Mouse (Mus musculus) kidney, embryonic 14.5 days (tissue): Measurements from ENCODE around the gene Smox. TPM values are rescaled to one million over a fixed set of nuclear protein-coding genes. Genes with fewer than 3 reads are reported as not detected.

ENCODE experiments used
- ATAC-seq: fragments of 200-750 bp; cut with Nextera tagmentation; 2 replicates; pipeline ENCODE4 v1.8.0; 2017; ENCODE audit warnings: moderate number of reproducible peaks, mild to moderate bottlenecking, moderate TSS enrichment, moderate library complexity; ENCODE audit not compliant: low FRiP score, low TSS enrichment
- H3K27ac ChIP-seq: fragments of 300-500 bp; sonication (generic); 2 replicates; pipeline ENCODE4 v1.5.1; 2014; ENCODE audit warnings: low read depth, mild to moderate bottlenecking, low read length, moderate library complexity, mixed read lengths
- H3K27me3 ChIP-seq: fragments of 300-500 bp; sonication (generic); 2 replicates; pipeline ENCODE4 v1.6.1; 2014; ENCODE audit warnings: mild to moderate bottlenecking, low read length; ENCODE audit not compliant: control insufficient read depth, insufficient read depth
- H3K36me3 ChIP-seq: fragments of 300-500 bp; sonication (generic); 2 replicates; pipeline ENCODE4 v1.6.1; 2014; ENCODE audit warnings: low read length, mixed read lengths; ENCODE audit not compliant: control insufficient read depth, insufficient read depth
- H3K4me1 ChIP-seq: fragments of 300-500 bp; sonication (generic); 2 replicates; pipeline ENCODE4 v1.6.1; 2014; ENCODE audit warnings: low read length, mixed read lengths; ENCODE audit not compliant: control insufficient read depth, insufficient read depth
- H3K4me2 ChIP-seq: fragments of 300-500 bp; sonication (generic); replicated peaks from 2 replicates; pipeline ENCODE4 v1.6.1; 2014; ENCODE audit warnings: low read depth, mild to moderate bottlenecking, low read length
- H3K4me3 ChIP-seq: fragments of 300-500 bp; sonication (generic); 2 replicates; pipeline ENCODE4 v1.5.1; 2014; ENCODE audit warnings: mild to moderate bottlenecking, low read length
- H3K9ac ChIP-seq: fragments of 300-500 bp; sonication (generic); 2 replicates; pipeline ENCODE4 v1.6.1; 2014; ENCODE audit warnings: low read depth, mild to moderate bottlenecking, low read length, moderate library complexity
- H3K9me3 ChIP-seq: fragments of 300-500 bp; sonication (generic); 2 replicates; pipeline ENCODE4 v1.6.1; 2016; ENCODE audit warnings: low read length; ENCODE audit not compliant: control insufficient read depth
- WGBS: fragments of 180-500 bp; shearing (Covaris S2); extraction: QIAGEN DNeasy Blood & Tissue Kit; methylation state at CpG from one replicate; pipeline ENCODE4 v1.1.7; 2014; 5-methylcytosine and 5-hydroxymethylcytosine counted together
- polyA plus RNA-seq: library from polyadenylated mRNA; unstranded; fragments of >200 nt; fragmentation: Nextera tagmentation; extraction: Ambion mirVana; gene quantifications from 2 replicates; pipeline ENCODE4 v1.2.1, GENCODE M21; 2014

The Smox gene
- polyA plus RNA-seq, 1 experiment from 2014 or later, result 29.1 TPM

DNA sequence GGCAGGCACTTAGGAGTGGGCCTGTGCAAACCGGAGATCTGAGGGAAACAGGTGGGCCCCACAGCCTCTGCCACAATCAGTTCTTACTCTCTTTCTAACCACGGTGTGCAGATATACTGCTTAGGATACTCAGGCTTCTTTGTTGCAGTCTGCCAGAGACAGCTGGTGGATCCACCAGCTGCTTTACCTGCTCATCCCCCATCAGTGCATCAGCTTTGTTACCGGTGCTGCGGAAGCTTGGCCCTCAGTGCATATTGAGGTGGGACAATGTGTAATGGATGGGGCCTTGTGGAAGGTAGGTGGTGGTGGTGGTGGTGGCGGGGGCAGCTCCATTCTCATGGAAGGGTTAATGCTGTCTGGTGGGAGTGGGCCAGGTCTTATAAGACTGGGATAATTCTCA, 57.8 kb downstream of the Smox start:
- H3K4me1 ChIP-seq, result 0 out of 2 replicates have a peak, but pooled peaks cover 3% of the 10 kb centered on the region
- H3K27ac ChIP-seq, result no peak overlapping the region
- no peak overlapping the region for H3K9ac ChIP-seq
- 87% methylated on average over 5 of the region's 5 CpGs for WGBS
- no peaks in the 10 kb centered on the region for H3K36me3 ChIP-seq
- no peaks in the 10 kb centered on the region for H3K9me3 ChIP-seq
- no peak overlapping the region for H3K4me3 ChIP-seq
- H3K4me2 ChIP-seq, result no peak overlapping the region
- no peak for ATAC-seq
- H3K27me3 ChIP-seq, result peaks cover 36% of the 10 kb centered on the region

DNA sequence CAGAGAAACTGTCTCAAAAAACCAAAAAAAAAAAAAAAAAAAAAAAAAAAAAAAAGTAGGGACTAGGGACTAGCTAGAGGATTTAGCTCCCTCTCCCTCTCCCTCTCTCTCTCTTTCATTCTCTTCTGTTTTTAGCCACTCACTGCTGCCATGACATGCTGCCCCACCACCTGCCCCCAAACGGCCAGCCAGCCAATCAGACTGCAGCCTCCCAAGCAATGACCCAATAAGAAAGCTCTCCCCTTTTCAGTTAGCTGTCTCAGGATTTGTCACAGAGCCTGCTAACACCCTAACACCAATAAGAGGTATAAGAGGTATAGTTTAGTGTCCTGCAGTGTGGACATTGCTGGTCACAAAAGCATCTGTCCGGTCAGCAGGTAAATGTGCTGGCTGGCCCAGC, 59.2 kb downstream of the Smox start:
- ATAC-seq, result no peak
- no peaks in the 10 kb centered on the region for H3K36me3 ChIP-seq
- no peaks in the 10 kb centered on the region for H3K9me3 ChIP-seq
- 0 out of 2 replicates have a peak, but pooled peaks cover 3% of the 10 kb centered on the region for H3K4me1 ChIP-seq
- H3K27me3 ChIP-seq, result peaks cover 35% of the 10 kb centered on the region
- H3K4me2 ChIP-seq, result no peak overlapping the region
- WGBS, result 74% methylated on average over 2 of the region's 2 CpGs
- H3K4me3 ChIP-seq, result no peak overlapping the region
- H3K9ac ChIP-seq, result no peak overlapping the region
- no peak overlapping the region for H3K27ac ChIP-seq

DNA sequence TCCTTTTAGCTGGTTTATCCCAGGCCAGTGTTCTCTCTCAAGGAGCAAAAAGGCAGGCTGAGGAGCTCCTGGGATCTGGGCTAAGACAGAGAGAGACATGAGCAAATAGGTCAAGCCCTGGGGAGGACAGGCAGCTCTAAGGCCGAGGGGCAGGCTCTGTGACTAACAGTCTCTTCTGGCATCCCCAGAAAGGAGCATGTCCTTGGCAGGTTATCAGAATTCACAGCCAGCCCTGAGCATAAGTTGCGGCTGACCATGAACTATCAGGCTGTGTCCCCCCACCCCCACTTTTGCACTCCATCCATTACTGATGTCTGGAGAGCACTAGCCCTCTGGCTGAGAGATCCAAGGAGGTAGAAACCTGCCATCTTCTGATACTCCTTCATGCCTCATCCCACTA, 59.6 kb downstream of the Smox start:
- H3K4me1 ChIP-seq, result 0 out of 2 replicates have a peak, but pooled peaks cover 2% of the 10 kb centered on the region
- WGBS, result 73% methylated on average over 2 of the region's 2 CpGs
- no peaks in the 10 kb centered on the region for H3K36me3 ChIP-seq
- no peak overlapping the region for H3K4me2 ChIP-seq
- peaks cover 30% of the 10 kb centered on the region for H3K27me3 ChIP-seq
- no peak overlapping the region for H3K4me3 ChIP-seq
- no peak overlapping the region for H3K9ac ChIP-seq
- no peak for ATAC-seq
- H3K27ac ChIP-seq, result no peak overlapping the region
- no peaks in the 10 kb centered on the region for H3K9me3 ChIP-seq

DNA sequence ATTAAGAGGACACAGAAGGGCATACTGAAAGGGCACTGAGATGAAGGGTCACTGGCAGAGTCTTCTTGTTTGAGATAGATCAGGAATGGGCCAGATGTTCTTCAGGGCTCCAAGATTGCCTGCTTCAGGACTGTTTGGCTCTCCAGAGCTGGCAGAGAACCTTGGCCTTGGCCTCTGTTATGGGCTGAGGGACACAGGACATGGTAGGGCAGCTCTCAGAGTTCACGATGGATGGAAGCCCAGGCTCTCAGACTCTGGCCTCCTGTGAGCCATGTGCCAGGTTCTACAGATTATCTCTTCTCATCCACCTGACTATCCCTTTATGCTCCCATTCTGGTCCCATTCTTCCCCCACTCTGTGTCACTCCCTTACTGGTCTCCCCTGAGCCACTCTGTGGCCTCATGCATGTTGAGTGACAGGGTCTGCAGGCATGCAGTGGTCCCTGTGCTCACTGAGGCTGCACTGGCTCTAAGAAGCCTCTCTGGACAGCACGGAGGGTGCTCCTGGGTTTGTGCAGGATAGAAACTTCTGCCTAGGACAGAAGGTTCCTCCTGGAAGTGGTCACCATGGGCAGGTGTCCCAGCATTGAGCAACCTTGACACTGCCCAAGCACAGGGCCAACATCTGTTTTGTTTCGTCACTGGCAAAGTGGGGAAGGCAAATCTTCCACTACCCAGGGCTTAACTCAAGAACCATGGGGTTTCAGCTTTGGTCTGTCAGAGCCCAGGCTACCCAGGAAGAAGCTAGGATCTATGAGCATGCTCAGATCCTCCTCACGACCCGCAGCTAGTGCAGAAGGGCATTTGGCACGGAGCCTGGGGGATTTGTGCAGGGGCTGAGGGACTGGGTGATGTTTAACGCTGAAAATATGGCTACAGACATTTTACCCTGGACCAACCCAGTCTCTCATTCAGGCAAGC, 60.7 kb downstream of the Smox start:
- Histone ChIP-seq H3K4me1 (no peaks in the 10 kb centered on the region), H3K27ac (no peak overlapping the region), H3K9me3 (no peaks in the 10 kb centered on the region), H3K27me3 (peaks cover 27% of the 10 kb centered on the region), H3K36me3 (no peaks in the 10 kb centered on the region), H3K9ac (no peak overlapping the region), H3K4me3 (no peak overlapping the region), H3K4me2 (no peak overlapping the region)
- 62% methylated on average over 7 of the region's 7 CpGs for WGBS
- no peak for ATAC-seq

DNA sequence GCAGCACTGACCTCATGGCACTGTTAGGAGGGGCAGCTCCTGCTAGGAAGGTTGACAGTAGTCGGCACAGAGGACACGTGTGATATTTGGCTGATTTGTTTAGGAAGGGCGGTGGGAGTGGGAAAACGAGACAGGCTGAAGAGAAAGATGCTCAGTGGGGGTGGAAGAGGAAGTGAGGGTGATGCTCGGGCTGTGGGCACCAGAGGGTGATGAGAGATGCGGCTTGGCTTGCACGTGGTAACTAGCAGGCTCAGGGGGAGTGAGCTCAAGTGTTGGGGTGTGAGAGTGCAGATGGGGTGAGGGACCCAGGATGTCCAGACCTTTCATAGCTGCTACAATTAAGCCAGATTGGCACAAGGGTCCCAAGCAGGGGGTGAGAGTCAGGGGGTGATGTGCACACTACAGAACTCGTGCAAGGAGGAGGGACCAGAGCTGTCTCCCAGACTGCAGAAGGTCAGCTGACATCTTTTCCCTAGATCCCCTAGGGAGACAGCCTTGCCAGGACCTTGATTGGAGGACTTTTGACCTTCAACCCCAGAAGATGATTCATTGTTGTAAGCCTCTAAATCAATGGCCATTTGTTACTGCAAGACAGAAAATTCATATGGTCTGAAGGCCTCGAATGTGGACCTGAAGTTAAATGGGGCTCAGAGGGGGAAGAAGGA, 61.6 kb downstream of the Smox start:
- Histone ChIP-seq H3K9me3 (no peaks in the 10 kb centered on the region), H3K4me2 (no peak overlapping the region), H3K27ac (no peak overlapping the region), H3K4me3 (no peak overlapping the region), H3K4me1 (no peaks in the 10 kb centered on the region), H3K9ac (no peak overlapping the region), H3K27me3 (peaks cover 22% of the 10 kb centered on the region), H3K36me3 (no peaks in the 10 kb centered on the region)
- WGBS, result 17% methylated on average over 9 of the region's 9 CpGs
- no peak for ATAC-seq

DNA sequence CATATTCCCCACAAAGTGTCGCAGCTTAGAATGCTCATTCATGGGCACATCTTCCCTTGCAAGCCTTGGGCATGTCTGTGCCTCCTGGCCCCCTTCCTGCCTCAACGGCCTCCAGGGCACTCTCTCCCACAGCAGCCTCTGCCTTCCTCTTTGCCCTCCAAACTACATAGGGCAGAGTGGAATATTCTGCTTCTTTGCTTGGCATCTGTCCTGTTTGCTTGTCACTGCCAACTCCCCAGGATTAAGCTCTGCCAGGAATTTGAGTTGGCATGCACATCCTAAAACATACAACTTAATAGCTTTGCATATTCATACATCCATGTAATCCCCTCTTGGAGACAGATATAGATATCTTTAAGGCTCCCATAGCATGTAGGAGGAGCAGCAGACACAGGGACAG, 66.6 kb downstream of the Smox start:
- Histone ChIP-seq H3K36me3 (no peaks in the 10 kb centered on the region), H3K4me2 (no peak overlapping the region), H3K9ac (no peak overlapping the region), H3K27ac (no peak overlapping the region), H3K4me1 (0 out of 2 replicates have a peak, but pooled peaks cover 3% of the 10 kb centered on the region), H3K27me3 (peaks cover 50% of the 10 kb centered on the region), H3K4me3 (no peak overlapping the region), H3K9me3 (no peaks in the 10 kb centered on the region)
- WGBS, result 81% methylated on average over 2 of the region's 2 CpGs
- no peak for ATAC-seq

DNA sequence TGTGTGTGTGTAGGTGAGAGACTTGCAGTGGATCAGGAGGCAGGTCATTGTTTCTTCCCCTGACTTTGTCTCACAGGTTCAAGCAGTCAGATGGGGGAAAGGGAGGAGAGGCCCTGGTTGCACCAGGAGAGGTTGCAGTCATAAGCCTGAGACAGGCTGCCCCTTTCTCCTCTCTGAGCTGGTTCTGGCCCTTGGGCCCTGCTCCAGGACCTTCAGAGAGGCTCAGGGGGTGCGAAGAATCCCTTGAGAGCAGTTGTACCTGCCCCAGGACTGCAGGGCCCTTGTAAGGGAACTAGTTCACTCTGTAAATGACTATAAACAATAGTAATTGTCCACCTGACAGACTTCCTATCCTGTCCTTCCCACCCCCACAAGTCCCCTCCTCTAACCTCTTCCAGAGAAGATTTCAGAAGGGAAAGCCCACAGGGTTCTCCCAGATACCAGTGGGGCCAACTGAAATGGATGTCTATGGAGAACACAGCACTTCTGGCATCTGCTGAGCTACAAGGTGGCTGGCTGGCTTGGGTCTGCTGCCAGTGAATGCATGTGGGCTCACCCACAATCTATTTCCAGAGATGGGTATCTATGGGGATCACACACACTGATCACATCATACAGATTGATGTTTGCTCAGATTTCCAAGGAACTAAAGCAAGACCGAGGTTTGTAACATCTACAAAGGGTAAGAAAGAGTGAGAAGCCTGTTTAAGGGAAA, 69.1 kb downstream of the Smox start:
- H3K4me1 ChIP-seq, result 0 out of 2 replicates have a peak, but pooled peaks cover 3% of the 10 kb centered on the region
- H3K36me3 ChIP-seq, result no peaks in the 10 kb centered on the region
- no peak overlapping the region for H3K9ac ChIP-seq
- peaks cover 65% of the 10 kb centered on the region for H3K27me3 ChIP-seq
- no peaks in the 10 kb centered on the region for H3K9me3 ChIP-seq
- H3K27ac ChIP-seq, result no peak overlapping the region
- no peak for ATAC-seq
- 0 out of 2 replicates have a peak overlapping the region, but pooled peaks have one; percentile 0 for H3K4me2 ChIP-seq
- WGBS, result 44% methylated on average over 2 of the region's 2 CpGs
- H3K4me3 ChIP-seq, result peak overlapping the region; percentile 49

DNA sequence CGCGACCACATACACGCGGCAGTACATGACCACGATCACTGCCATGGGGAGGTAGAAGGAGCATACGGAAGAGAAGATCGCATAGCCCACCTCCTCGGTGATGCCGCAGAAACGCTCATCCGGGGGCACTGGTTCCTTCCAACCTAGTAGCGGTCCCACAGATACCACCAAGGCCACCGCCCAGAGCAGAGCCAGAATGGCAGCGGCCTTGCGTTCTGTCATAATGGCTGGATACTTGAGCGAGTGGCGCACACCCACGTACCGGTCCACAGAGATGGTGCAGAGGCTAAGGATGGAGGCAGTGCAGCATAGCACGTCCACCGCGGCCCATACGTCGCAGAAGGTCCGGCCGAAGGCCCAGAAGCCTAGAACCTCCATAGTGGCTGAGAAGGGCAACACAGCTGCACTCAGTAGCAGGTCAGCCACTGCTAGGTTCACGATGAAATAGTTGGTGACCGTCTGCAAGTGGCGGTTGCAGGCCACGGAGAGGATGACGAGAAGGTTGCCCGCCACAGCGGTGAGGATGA, 70.1 kb downstream of the Smox start:
- H3K36me3 ChIP-seq, result no peaks in the 10 kb centered on the region
- ATAC-seq, result peak; percentile 21; the same call in 1 of the 2 replicates
- 4% methylated on average over 33 of the region's 33 CpGs for WGBS
- H3K4me2 ChIP-seq, result peak overlapping the region; percentile 78
- H3K9ac ChIP-seq, result peak overlapping the region; percentile 47; the same call in 1 of the 2 replicates
- 0 out of 2 replicates have a peak, but pooled peaks cover 3% of the 10 kb centered on the region for H3K4me1 ChIP-seq
- peaks cover 65% of the 10 kb centered on the region for H3K27me3 ChIP-seq
- no peaks in the 10 kb centered on the region for H3K9me3 ChIP-seq
- peak overlapping the region; percentile 49 for H3K4me3 ChIP-seq
- no peak overlapping the region for H3K27ac ChIP-seq
